Mouse (Mus musculus): ENCODE data around the gene Gm21887. TPM values are rescaled to one million over a fixed set of nuclear protein-coding genes. Genes with fewer than 3 reads are reported as not detected.
"Not testable (repeated sequence)": the region's sequence is repeated elsewhere in the genome, so short reads cannot be mapped to it uniquely, and the experiment has no call there.

Gene Gm21887
- 100 to 1,000 TPM; 208 to 264 TPM for total RNA-seq (2021)
- long read RNA-seq, experiment 1, partial matches to known transcripts, result 5 of 22 reads
- long read RNA-seq, experiment 1, other reads (novel, unspliced or antisense), result 17 of 22 reads
- long read RNA-seq, experiment 2, partial matches to known transcripts, result 3 of 39 reads
- long read RNA-seq, experiment 2, other reads (novel, unspliced or antisense), result 36 of 39 reads

DNA sequence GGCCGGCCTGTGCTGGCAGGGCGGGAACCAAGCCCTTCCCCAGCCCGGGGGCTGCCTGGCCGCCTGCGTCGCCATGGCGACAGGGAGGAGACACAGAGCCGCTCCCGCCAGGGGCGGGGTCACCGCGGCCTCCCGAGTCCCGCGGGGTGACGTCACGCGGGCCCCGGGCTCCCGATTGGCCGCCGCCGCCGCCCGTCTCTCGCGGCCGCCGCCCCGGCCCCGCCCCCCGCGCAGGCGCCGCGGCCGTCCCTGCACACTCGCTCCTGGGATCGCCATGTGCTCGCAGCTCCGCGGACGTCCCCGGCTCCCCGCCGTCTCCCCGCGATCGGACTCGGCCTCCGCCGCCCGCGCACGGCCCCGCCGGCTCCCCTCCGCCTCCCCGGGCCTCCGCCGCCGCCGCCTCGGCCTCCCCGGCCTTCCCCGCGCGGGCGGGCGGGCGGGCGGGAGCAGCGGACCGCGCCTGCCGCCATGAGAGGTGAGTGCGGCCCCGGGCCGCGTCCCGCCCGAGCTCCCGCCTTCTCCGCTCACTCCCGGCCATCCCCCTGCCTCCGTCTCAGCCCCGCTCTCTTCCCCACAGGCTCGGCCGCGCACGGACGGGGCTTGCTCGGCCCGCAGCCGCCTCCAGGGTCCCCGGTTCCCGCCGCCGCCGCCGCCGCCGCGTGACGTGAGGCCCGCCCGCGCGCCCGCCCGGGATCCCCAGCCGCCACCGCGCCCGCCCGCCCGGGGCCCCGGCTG, at the start of gene Gm21887:
Gm21887 (plus strand) TSS at position 644 of the 735 bp plus-strand sequence.
- H3K4me3 ChIP-seq, result peak within 1 kb of the TSS; percentile 59
- DNase-seq (ENCODE audit: low spot score in 2 of 2), result peak; percentile 94 to 95
- H3K27ac ChIP-seq, result peak within 1 kb of the TSS; percentile 79

DNA sequence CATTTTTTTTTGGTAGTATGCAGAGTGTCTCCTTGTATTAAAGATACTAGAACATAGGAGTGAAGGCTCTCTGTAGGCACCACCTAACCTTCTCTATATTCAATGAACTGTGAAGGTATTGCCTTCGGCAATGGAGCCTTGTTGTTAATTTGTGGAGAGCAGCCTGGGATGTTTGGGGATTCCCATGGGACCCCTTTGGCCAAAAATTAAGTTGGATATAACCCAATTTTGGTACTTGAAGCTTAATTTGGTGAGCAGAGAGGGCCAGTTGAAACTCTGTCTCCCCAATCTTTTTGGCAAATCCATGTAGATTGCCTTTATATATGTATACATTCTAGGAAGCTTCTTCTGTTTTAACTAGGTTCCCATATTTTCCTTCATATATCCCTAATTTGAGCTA, 40.1 kb upstream of the Gm21887 start:
- no peak overlapping the region for H3K4me3 ChIP-seq
- TF ChIP-seq CTCF (conservative IDR thresholded peaks at IDR 0.05), result no peak
- DNase-seq (ENCODE audit: low spot score in 2 of 2), result no peak
- no peak overlapping the region for H3K27ac ChIP-seq

DNA sequence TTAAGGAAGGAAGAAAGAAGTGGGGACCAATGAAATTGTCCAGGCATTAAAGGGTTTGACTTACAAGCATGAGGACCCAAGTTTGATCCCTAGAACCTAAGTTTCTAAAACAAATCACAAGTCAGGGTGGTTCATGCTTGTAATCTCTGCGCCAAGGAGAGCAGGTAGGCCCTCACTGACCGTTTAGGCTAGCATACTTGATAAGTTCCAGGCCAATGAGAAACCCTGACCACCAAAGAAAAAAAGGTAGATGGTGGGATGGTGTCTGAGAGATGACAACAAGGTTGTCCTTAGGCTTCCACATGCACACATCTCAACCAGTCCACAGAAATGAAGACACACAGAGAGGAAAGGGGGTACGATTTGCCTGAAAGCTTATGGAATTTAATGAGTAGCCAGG, 39.7 kb upstream of the Gm21887 start:
- H3K4me3 ChIP-seq; DNase-seq (ENCODE audit: low spot score in 2 of 2); H3K27ac ChIP-seq: not testable (repeated sequence)

DNA sequence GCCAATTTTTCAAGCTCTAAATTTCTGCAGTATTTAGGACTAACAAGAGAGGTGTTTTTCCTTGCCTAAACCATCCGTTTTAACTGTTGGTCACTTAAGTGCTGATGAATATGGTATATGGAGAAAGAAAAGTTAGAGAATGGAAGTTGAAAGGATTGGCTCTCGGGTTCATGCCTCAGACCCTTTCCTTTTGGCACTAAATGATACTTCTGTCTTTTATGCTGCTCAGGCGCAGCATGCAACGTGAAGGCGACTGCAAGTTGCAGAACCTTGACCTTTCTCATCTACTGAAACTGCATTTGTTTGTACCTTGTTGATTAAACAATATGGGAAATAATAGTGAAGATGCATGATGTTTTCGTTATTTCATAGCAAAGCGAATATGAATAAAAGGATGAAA, 38.9 kb upstream of the Gm21887 start:
- H3K4me3 ChIP-seq; H3K27ac ChIP-seq; DNase-seq (ENCODE audit: low spot score in 2 of 2): not testable (repeated sequence)

DNA sequence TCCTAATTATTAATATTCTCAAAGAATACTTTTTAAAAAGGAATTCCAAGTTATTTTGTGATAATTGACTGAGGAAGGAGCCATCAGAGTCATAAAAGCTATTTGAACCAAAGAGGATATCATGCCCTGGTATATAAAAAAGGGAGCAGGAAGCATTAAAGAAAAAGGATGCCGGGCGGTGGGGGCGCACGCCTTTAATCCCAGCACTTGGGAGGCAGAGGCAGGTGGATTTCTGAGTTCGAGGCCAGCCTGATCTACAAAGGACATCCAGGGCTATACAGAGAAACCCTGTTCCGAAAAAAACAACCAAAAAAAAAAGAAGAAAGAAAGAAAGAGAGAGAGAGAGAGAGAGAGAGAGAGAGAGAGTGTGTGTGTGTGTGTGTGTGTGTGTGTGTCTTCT, 37.9 kb upstream of the Gm21887 start:
- H3K4me3 ChIP-seq; H3K27ac ChIP-seq; DNase-seq (ENCODE audit: low spot score in 2 of 2): not testable (repeated sequence)

DNA sequence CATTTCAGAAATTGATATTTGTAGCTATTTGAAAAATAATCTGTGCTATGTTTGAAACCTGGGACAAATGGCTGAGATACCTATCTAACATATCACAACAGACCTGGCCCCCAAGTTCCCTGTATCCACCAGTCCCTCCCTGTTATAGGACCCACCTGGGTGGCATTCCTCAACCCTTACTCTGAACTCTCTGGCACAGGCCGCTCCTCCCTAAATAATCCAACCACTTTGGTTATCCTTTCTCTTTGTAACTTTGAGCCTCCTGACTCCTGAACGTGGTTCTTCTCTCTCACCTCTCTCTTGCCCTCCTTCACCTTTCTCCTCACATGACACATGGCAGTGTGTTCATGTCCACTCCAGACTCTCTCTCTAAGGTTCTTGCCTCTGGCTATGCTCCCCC, 37.3 kb upstream of the Gm21887 start:
- not testable (repeated sequence) for H3K4me3 ChIP-seq; DNase-seq (ENCODE audit: low spot score in 2 of 2); H3K27ac ChIP-seq

DNA sequence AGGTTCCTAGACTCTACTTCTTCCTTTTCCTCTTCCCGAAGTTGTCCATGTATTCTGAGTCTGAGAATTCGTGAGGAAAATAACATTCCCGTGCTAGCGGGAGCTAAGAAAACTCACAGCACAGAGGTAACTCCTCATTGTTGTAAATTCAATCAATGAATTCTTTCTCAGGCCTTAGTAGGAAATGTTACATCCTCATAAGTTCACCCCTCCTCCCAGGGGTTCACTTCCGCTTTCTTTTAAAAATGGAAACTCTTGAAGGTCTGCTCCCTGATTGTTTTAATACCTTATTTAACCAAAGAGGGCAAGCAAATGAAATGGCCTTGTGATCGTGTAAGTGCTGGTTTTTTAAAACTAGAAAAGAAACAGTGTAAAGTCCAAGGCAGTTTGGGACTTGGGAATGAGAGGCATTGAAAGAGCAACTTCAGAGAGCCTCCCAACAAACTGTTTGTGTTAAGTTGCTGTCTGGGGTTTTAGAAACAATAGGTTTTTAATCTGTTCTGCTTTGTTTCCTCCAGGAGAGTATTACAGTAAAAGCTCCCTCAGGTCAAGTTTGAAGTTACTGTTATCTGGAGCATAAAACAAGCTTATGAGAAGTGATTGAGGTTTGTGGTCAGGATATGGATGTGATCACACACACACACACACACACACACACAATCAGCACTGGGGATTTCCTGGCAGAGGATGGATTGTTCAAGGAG, 36.5 kb upstream of the Gm21887 start:
- H3K27ac ChIP-seq, result peak overlapping the region; percentile 4; the same call in 1 of the 2 replicates
- not testable (repeated sequence) for H3K4me3 ChIP-seq; DNase-seq (ENCODE audit: low spot score in 2 of 2)

DNA sequence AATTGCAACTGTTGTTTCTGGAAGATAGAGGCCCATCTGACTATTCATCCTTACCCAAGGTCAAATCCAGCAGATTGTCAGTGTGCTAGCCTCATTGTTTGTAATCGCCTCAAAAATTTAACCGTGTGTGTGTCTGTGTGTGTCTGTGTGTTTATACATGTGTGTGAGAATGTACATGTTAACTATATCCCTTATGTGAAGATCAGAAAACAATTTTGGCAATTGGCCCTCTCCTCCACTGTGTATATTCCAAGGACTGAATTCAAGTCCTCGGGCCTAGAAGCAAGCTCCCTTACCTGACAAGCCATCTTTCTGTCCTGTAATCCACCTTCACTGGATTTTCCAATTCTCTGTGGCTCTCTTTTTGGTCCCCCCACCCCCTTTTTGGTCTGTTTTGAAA, 35.7 kb upstream of the Gm21887 start:
- H3K27ac ChIP-seq; DNase-seq (ENCODE audit: low spot score in 2 of 2); H3K4me3 ChIP-seq: not testable (repeated sequence)

DNA sequence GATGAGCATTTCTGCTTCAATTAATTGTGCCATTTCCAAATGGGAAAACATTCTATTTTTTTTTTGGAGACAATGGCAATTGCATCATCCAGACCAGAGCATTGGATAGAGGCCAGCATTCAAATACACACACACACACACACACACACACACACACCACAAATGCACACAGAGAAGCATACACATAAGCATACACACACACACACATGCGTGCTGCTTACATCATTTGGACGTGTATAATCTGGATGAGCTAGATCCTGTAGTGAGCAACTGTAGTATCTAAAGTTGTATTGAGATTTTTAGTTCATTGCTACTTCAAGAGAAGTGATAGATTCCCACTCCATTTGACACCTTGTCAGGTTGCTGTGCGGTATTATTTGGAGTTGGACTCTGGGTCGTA, 35.0 kb upstream of the Gm21887 start:
- H3K4me3 ChIP-seq, H3K27ac ChIP-seq: not testable (repeated sequence)
- peak in 1 of 2 experiments; percentile 2 for DNase-seq (ENCODE audit: low spot score in 2 of 2)

DNA sequence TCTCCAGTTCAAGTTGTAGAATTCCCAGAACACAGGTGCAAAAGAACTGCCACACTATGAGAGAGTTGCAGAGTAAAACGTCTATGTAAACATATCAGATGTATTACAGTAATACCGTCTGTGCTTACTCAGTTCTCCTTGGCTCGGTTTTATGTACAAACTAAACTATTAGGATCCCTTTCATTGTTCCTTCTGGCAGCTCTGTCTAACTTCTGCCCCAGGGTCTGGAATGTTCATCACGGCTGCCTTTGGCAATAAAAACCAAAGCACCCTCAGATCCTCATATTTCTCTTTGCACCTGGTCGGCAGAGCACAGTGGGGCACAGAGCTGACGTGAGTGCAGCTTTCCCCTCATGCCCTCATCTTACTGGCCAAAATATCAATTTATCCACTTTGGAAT, 34.5 kb upstream of the Gm21887 start:
- DNase-seq (ENCODE audit: low spot score in 2 of 2); H3K4me3 ChIP-seq: not testable (repeated sequence)

DNA sequence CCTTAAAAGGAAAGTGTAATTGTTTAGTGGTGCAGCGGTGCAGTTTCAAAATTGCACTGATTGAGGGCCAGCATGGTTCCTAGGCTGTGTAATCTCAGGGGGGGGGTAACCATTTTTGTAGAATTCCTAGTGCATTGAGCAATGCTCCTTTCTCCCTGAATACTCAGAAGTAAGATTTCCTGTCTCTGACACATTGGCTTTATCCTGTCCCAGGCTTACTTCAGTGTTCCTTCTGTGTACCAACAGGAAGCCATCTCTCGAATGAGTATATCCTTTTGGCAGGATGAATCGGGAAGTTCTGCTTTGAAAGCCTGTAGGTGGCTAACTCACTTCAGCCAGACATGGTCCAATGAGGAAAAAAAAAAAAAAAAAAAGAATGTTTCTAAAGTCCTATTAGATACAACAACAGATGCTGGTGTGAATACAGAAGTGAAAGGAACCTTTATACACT, 33.8 kb upstream of the Gm21887 start:
- not testable (repeated sequence) for H3K4me3 ChIP-seq; H3K27ac ChIP-seq; DNase-seq (ENCODE audit: low spot score in 2 of 2)

More for the DNA sequence above, 34.5 kb upstream of the Gm21887 start:
- not testable (repeated sequence) for H3K27ac ChIP-seq

DNA sequence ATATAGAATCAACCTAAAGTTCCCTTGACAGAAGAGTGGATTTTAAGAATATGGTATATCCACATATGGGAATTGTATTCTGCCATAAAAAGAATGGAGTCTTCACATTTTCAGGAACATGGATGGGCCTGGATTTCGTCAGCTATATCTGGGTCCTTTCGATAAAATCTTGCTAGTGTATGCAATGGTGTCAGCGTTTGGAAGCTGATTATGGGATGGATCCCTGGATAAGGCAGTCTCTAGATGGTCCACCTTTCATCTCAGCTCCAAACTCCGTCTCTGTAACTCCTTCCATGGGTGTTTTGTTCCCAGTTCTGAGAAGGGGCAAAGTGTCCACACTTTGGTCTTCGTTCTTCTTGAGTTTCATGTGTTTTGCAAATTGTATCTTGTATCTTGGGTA, 33.1 kb upstream of the Gm21887 start:
- not testable (repeated sequence) for DNase-seq (ENCODE audit: low spot score in 2 of 2); H3K27ac ChIP-seq; H3K4me3 ChIP-seq

DNA sequence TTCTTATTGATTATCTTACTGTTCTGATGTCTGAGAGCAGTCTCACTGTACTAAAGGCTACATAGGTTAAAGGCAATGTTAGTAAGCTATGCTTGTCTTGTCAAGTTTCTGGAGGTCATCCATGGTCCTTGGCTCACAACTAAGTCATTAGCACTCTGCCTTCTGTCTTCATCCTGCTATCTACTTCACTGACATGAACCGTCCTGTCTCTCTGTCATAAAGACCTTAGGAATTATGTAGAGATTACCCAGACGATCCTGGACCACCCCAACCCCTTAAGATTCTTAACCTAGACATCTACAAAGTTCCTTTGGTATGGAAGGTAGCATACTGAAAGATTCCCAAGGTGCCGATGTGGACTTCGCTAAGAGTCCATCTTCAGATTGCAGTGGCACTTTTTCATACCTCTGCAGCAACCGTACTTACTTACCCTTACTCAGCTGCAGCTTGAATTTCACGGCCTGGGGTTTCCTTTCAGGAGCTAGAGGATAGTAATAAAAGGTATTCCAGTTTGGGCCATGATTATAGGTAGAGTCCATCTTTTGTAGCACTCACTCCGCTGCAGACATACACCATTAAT, 31.5 kb upstream of the Gm21887 start:
- peak overlapping the region; percentile 22; the same call in 1 of the 2 replicates for H3K4me3 ChIP-seq
- DNase-seq (ENCODE audit: low spot score in 2 of 2), result not testable (repeated sequence)
- peak overlapping the region; percentile 46 for H3K27ac ChIP-seq

DNA sequence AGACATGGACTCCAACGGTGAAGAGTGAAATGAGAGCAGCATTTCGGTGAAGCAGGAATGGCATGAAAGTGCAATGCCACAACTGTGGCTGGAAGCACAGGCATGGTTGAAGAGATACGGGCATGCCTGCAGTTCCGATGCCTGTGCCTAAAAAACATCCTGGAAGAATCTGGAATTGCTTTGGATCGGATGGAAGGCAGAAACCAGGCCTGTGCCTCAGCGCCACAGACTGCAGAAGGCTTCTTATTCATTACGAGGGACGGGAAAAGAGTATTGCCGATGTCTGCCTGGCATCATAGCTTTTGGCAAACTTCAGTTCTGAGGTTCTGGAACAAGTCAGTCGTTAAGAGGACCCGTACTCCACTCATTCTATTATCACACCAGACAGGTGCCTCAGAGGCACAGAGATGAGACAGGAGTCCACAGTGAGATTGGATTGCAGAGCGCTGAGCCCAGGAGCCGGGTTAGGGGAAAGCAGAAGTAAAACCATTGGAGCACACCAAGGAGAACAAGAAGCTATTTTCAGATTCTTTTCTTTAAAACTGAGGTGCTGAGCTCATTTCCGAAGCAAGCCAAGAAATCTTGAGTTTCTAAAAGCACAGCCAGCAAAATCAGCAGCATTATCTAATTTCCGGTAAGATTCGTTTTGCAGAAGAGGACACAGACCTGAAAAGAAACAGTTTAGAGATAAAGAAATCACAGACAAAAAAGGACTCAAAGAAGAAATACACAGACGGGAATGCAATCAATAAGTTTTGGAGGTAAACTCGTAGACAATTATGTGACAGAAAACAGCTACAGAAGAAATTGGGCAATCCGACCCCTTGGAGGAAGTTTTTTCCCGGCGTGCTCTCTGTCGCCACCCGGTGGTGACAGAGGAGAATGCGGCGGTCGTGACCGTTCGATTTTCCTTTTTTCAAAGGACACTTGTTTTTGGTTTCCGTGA, 30.8 kb upstream of the Gm21887 start:
- Histone ChIP-seq H3K4me3 (peak overlapping the region; percentile 22), H3K27ac (peak overlapping the region; percentile 46)
- peak in 1 of 2 experiments; percentile 73 for DNase-seq (ENCODE audit: low spot score in 2 of 2)

DNA sequence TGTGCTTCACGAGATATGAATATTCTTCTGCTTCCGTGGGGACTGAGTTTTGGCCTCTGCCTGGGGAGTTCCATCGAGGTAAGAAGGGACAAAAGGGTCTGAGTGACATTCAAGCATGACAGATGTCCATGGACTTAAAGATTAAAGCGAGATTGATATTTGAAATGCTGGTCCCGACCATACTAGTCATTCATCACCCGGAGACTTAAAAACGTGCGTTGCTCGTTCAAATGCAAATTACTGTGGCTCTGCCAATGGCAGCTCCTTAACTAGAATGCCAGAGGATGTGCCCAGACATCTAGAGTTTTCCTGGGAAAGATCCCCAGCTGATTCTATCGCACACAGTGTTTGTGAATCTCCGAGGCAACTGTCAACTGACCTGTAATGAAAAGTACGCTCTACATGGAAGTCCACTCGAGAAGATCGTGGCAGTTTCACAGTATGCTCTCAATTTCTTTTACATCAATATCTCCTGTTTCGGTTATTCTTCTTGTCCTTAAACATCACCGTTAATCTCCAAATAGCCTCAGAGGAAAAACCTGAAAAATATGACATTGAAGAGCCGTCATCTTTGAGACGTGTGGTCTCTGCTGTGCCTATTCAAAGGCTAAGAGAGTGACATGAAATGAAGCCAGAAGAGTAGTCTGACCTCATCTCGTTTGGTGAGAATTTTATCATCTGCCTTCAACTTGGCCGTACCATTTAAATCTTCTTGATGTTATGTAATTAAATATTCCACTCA, 29.8 kb upstream of the Gm21887 start:
- Histone ChIP-seq H3K4me3 (peak overlapping the region; percentile 22), H3K27ac (peak overlapping the region; percentile 46)
- DNase-seq (ENCODE audit: low spot score in 2 of 2), result not testable (repeated sequence)

DNA sequence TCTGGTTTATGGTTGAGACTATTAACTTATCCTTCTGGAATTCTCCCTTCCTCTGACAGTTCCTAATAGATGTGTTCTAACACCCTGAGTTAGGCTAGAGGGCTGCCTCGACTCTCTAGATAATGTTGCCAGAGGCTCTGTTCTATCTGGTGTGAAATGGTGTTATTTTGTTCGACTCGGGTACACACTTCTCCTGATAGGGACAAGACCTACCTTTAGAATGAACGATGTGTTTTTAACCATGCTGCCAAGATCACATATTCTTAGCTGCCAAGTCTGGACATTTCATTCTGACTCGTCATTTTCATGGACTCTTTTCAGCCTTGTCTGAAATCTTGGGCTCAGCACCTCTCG, 29.3 kb upstream of the Gm21887 start:
- DNase-seq (ENCODE audit: low spot score in 2 of 2); H3K4me3 ChIP-seq: not testable (repeated sequence)
- H3K27ac ChIP-seq, result peak overlapping the region; percentile 46
